In genomic region chr9:64902866-64903265, GRCm38 (mm10) we compare ENCODE assay signal across 15 mouse cellular contexts. TPM values are rescaled to one million over a fixed set of nuclear protein-coding genes. Genes with fewer than 3 reads are reported as not detected.
"Had no signal": no experiment of that assay in that cellular context is flagged by ENCODE, and none has a peak within 500 bp of the region (broad histone marks: within the 10 kb centered on the region; RNA-seq: fewer than 3 reads in every experiment).

No protein-coding gene starts in this region.

- H3K4me3 ChIP-seq: left cerebral cortex, adult 2 months; limb, embryonic 15.5 days; midbrain, embryonic 12.5 days; myocyte; neural tube, embryonic 13.5 days had no signal

- H3K27ac ChIP-seq: left cerebral cortex, adult 2 months; limb, embryonic 15.5 days; liver, embryonic 14.5 days; macrophage; midbrain, embryonic 12.5 days; neural tube, embryonic 13.5 days had no signal

- H3K4me1 ChIP-seq: limb, embryonic 15.5 days; midbrain, embryonic 12.5 days; neural tube, embryonic 13.5 days had no signal

- H3K9ac ChIP-seq: limb, embryonic 15.5 days; liver, embryonic 14.5 days; liver, postnatal 0 days; lung, embryonic 14.5 days; midbrain, embryonic 12.5 days; neural tube, embryonic 13.5 days had no signal

- H3K27me3 ChIP-seq: limb, embryonic 15.5 days; midbrain, embryonic 12.5 days; neural tube, embryonic 13.5 days had no signal

- H3K9me3 ChIP-seq: limb, embryonic 15.5 days; midbrain, embryonic 12.5 days; neural tube, embryonic 13.5 days had no signal

- H3K4me2 ChIP-seq: limb, embryonic 15.5 days; liver, embryonic 11.5 days; lung, embryonic 14.5 days; midbrain, embryonic 12.5 days; neural tube, embryonic 13.5 days had no signal

- ATAC-seq: liver, postnatal 0 days; midbrain, embryonic 16.5 days had no signal

RNA-seq across cellular contexts. Expression of gene Slc24a1, which starts 48.5 kb away (rescaled TPM):
- total RNA-seq: layer of hippocampus, postnatal 36 days; megakaryocyte, adult 5-6 weeks had no signal
- polyA plus RNA-seq: kidney, embryonic 16.5 days; macrophage; midbrain, embryonic 12.5 days; spleen, adult 2 months had no signal
